Mouse (Mus musculus) heart, embryonic 15.5 days (tissue): ENCODE measurements around the gene Speg. TPM values are rescaled to one million over a fixed set of nuclear protein-coding genes. Genes with fewer than 3 reads are reported as not detected.

Experiments
- ATAC-seq: fragments of 200-750 bp; cut with Nextera tagmentation; replicated peaks from 2 replicates; pipeline ENCODE4 v1.8.0; 2017; ENCODE audit warnings: low read depth, moderate TSS enrichment; ENCODE audit not compliant: insufficient number of reproducible peaks, insufficient read depth, low FRiP score
- H3K27ac ChIP-seq: fragments of 300-500 bp; sonication (generic); 2 replicates; pipeline ENCODE4 v1.5.1; 2015; ENCODE audit warnings: mild to moderate bottlenecking, inconsistent platforms
- H3K27me3 ChIP-seq: fragments of 300-500 bp; sonication (generic); 2 replicates; pipeline ENCODE4 v1.6.1; 2015; ENCODE audit warnings: inconsistent platforms
- H3K36me3 ChIP-seq: fragments of 300-500 bp; sonication (generic); 2 replicates; pipeline ENCODE4 v1.6.1; 2015; ENCODE audit warnings: mild to moderate bottlenecking, inconsistent platforms
- H3K4me1 ChIP-seq: fragments of 300-500 bp; sonication (generic); replicated peaks from 2 replicates; pipeline ENCODE4 v1.6.1; 2015; ENCODE audit warnings: inconsistent platforms
- H3K4me2 ChIP-seq: fragments of 300-500 bp; sonication (generic); 2 replicates; pipeline ENCODE4 v1.6.1; 2015; ENCODE audit warnings: inconsistent platforms, mild to moderate bottlenecking, moderate library complexity
- H3K4me3 ChIP-seq: fragments of 300-500 bp; sonication (generic); 2 replicates; pipeline ENCODE4 v1.5.1; 2015; ENCODE audit warnings: mild to moderate bottlenecking, inconsistent platforms
- H3K9ac ChIP-seq: fragments of 300-500 bp; sonication (generic); 2 replicates; pipeline ENCODE4 v1.6.1; 2015; ENCODE audit warnings: mild to moderate bottlenecking, inconsistent platforms
- H3K9me3 ChIP-seq: fragments of 300-500 bp; sonication (generic); replicated peaks from 2 replicates; pipeline ENCODE4 v1.6.1; 2016; ENCODE audit warnings: inconsistent platforms
- WGBS: fragments of 180-500 bp; shearing (Covaris S2); methylation state at CpG from one replicate; pipeline ENCODE4 v1.1.7; 2015; ENCODE audit warnings: mixed read lengths; 5-methylcytosine and 5-hydroxymethylcytosine counted together
- polyA plus RNA-seq: library from polyadenylated mRNA; unstranded; fragments of >200 nt; fragmentation: Nextera tagmentation; extraction: Ambion mirVana; gene quantifications from 2 replicates; pipeline ENCODE4 v1.2.1, GENCODE M21; 2015

Gene Speg
- polyA plus RNA-seq, 1 experiment from 2014 or later, result 44.5 TPM

DNA sequence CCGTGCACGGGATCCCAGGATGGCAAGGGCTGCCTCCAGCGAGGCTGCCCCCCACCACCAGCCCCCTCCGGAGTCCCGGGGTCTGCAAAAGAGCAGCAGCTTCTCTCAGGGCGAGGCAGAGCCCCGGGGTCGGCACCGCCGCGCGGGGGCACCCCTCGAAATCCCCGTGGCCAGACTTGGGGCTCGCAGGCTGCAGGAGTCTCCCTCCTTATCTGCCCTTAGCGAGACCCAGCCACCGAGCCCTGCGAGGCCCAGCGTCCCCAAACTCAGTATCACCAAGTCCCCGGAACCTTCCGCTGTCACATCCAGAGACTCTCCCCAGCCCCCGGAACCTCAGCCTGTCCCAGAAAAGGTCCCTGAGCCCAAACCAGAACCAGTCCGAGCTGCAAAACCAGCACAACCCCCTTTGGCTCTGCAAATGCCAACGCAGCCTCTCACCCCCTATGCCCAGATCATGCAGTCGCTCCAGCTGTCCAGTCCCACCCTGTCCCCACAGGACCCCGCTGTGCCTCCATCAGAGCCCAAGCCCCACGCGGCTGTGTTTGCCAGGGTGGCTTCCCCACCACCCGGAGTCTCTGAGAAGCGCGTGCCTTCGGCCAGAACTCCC is 47.2 kb downstream of the Speg start:
- Histone ChIP-seq H3K9me3 (no peaks in the 10 kb centered on the region), H3K4me2 (peak overlapping the region; percentile 58), H3K9ac (peak overlapping the region; percentile 43; the same call in 1 of the 2 replicates), H3K27ac (no peak overlapping the region), H3K4me1 (peaks cover 24% of the 10 kb centered on the region), H3K36me3 (peaks cover 50% of the 10 kb centered on the region), H3K27me3 (peaks cover 46% of the 10 kb centered on the region), H3K4me3 (peak overlapping the region; percentile 35)
- WGBS, result 19% methylated on average over 29 of the region's 32 CpGs
- ATAC-seq, result no peak

- H3K36me3 ChIP-seq, result peaks cover 47% of the 10 kb centered on the region
- 12% methylated on average over 71 of the region's 71 CpGs for WGBS
- peak overlapping the region; percentile 43; the same call in 1 of the 2 replicates for H3K9ac ChIP-seq
- H3K27ac ChIP-seq, result no peak overlapping the region
- H3K4me3 ChIP-seq, result peak overlapping the region; percentile 35
- H3K9me3 ChIP-seq, result no peaks in the 10 kb centered on the region
- peak overlapping the region; percentile 58 for H3K4me2 ChIP-seq
- ATAC-seq, result 0 out of 2 replicates have a peak, but pooled peaks have one; percentile 31
- H3K4me1 ChIP-seq, result peaks cover 24% of the 10 kb centered on the region
- H3K27me3 ChIP-seq, result peaks cover 46% of the 10 kb centered on the region
Measured at GRCm38 (mm10) chr1:75422823-75423471, 47.9 kb downstream of the Speg start.

GRCm38 (mm10) chr1:75423780-75424390 is 48.8 kb downstream of the Speg start:
- H3K27ac ChIP-seq, result no peak overlapping the region
- H3K27me3 ChIP-seq, result peaks cover 46% of the 10 kb centered on the region
- H3K4me2 ChIP-seq, result no peak overlapping the region
- WGBS, result 82% methylated on average over 11 of the region's 11 CpGs
- peaks cover 24% of the 10 kb centered on the region for H3K4me1 ChIP-seq
- H3K9me3 ChIP-seq, result no peaks in the 10 kb centered on the region
- H3K4me3 ChIP-seq, result no peak overlapping the region
- no peak overlapping the region for H3K9ac ChIP-seq
- ATAC-seq, result no peak
- peaks cover 46% of the 10 kb centered on the region for H3K36me3 ChIP-seq

GRCm38 (mm10) chr1:75425796-75426471 is 50.8 kb downstream of the Speg start:
- peaks cover 24% of the 10 kb centered on the region for H3K4me1 ChIP-seq
- WGBS, result 31% methylated on average over 10 of the region's 10 CpGs
- H3K9ac ChIP-seq, result no peak overlapping the region
- H3K9me3 ChIP-seq, result no peaks in the 10 kb centered on the region
- peaks cover 41% of the 10 kb centered on the region for H3K36me3 ChIP-seq
- ATAC-seq, result no peak
- no peak overlapping the region for H3K4me2 ChIP-seq
- H3K27ac ChIP-seq, result no peak overlapping the region
- no peak overlapping the region for H3K4me3 ChIP-seq
- peaks cover 40% of the 10 kb centered on the region for H3K27me3 ChIP-seq

DNA sequence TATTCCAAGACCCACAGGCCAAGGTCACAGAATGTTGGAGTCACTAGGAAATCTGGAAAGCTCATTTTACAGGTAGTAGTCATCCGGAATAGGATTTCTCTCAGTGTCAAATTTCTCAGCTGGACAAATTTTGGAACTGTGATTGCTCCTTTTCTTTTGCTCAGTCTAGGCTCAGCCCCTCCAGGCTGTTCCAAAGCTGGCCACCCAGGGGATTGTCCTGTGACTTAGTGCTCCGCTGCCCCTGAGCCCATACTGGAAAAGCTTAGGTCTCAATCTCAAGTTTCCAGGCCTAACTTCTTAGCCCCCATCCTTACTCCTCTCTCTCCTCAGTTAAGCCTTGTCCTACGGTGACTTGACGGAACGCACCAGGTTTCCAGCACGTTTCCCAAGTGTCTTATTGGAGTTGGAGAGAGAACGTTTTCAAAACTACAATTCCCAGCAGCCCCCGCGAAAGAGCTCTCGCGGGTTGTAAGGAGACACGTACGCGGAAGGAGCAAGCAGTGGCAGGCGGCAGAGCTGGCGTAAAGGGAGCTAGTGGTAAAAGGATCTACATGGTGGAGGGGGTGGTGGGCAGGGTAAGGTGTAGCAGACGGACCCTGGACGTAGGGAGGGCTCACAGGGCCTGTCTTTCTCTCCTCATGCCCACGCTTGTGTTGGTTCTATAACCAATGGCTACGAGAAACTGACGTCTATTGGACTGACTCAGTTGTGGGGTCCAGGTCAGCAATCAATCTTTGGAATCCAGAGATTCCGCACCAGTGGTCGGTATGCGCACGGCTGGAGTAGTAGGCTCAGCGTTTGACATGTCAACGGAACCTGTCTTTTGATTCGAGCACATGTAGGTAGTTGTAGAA is 60.6 kb downstream of the Speg start, which contains the start of gene Gmppa:
Gene Gmppa (plus strand): TSS at position 456 of the 854 bp plus-strand sequence.
- Histone ChIP-seq H3K9ac (peak within 1 kb of the TSS; percentile 72), H3K27me3 (no peaks in the 10 kb centered on the region), H3K9me3 (no peaks in the 10 kb centered on the region), H3K27ac (peak within 1 kb of the TSS; percentile 74), H3K4me1 (peaks cover 24% of the 10 kb centered on the region), H3K36me3 (peaks cover 11% of the 10 kb centered on the region; the same call in 1 of the 2 replicates), H3K4me3 (peak within 1 kb of the TSS; percentile 63), H3K4me2 (peak within 1 kb of the TSS; percentile 81)
- peak; percentile 73 for ATAC-seq
- 6% methylated on average over 28 of the region's 28 CpGs for WGBS

DNA sequence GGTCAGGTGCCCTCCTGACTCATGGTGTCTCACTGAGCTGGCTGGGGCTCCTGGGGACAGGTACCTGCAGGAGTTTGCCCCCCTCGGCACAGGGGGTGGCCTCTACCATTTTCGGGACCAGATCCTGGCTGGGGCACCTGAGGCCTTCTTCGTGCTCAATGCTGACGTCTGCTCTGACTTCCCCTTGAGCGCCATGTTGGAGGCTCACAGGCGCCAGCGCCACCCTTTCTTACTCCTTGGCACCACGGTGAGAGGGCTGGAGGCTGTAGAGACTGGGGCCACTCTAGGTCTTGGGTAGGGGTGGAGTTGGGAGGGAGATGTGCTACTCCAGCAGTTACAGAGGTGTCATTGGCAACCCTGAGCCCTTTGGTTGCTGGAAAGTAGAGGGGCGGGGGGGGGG is 63.7 kb downstream of the Speg start:
- no peak for ATAC-seq
- H3K9me3 ChIP-seq, result no peaks in the 10 kb centered on the region
- no peak overlapping the region for H3K4me3 ChIP-seq

DNA sequence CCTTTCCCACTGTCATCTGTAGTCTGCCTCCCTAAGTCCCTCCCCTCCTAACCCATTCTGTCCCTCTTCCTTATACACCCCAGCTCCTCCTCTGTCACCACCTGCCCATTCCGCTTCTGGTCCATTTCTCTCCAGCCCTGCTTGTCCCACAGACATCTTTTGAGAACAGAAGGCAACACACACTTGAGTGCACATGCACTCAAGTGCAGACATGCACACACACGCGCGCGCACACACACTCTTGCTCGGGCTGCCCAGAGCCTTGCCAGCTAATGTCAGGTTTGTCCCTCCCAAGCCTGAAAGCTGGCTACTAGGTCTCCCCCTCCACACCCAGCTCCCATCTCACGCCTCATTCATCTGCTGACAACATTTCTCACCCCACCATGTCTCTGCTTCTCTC is 65.6 kb downstream of the Speg start:
- H3K9ac ChIP-seq, result no peak overlapping the region
- H3K4me3 ChIP-seq, result no peak overlapping the region
- peaks cover 35% of the 10 kb centered on the region for H3K4me1 ChIP-seq
- H3K27me3 ChIP-seq, result peaks cover 7% of the 10 kb centered on the region
- no peak overlapping the region for H3K27ac ChIP-seq
- 87% methylated on average over 7 of the region's 7 CpGs for WGBS
- H3K9me3 ChIP-seq, result no peaks in the 10 kb centered on the region
- H3K36me3 ChIP-seq, result peaks cover 12% of the 10 kb centered on the region; the same call in 1 of the 2 replicates
- no peak for ATAC-seq
- H3K4me2 ChIP-seq, result no peak overlapping the region

More for the DNA sequence above, 63.7 kb downstream of the Speg start:
- Histone ChIP-seq H3K36me3 (peaks cover 12% of the 10 kb centered on the region; the same call in 1 of the 2 replicates), H3K4me1 (peaks cover 24% of the 10 kb centered on the region), H3K9ac (no peak overlapping the region), H3K27ac (no peak overlapping the region), H3K27me3 (no peaks in the 10 kb centered on the region), H3K4me2 (no peak overlapping the region)
- WGBS, result 81% methylated on average over 8 of the region's 9 CpGs

- Histone ChIP-seq H3K36me3 (peaks cover 12% of the 10 kb centered on the region; the same call in 1 of the 2 replicates), H3K4me1 (peaks cover 38% of the 10 kb centered on the region), H3K9ac (no peak overlapping the region), H3K27me3 (peaks cover 15% of the 10 kb centered on the region), H3K9me3 (no peaks in the 10 kb centered on the region), H3K4me3 (no peak overlapping the region), H3K4me2 (no peak overlapping the region), H3K27ac (no peak overlapping the region)
- no peak for ATAC-seq
- WGBS, result 89% methylated on average over 15 of the region's 15 CpGs
Measured at GRCm38 (mm10) chr1:75441471-75441996, 66.4 kb downstream of the Speg start.

- Histone ChIP-seq H3K27ac (no peak overlapping the region), H3K9me3 (no peaks in the 10 kb centered on the region), H3K4me1 (peaks cover 38% of the 10 kb centered on the region), H3K9ac (no peak overlapping the region), H3K36me3 (peaks cover 12% of the 10 kb centered on the region; the same call in 1 of the 2 replicates), H3K27me3 (peaks cover 22% of the 10 kb centered on the region), H3K4me2 (no peak overlapping the region), H3K4me3 (no peak overlapping the region)
- ATAC-seq, result no peak
- WGBS, result 77% methylated on average over 9 of the region's 9 CpGs
Measured at GRCm38 (mm10) chr1:75442171-75442570, 67.1 kb downstream of the Speg start.

- H3K4me2 ChIP-seq, result no peak overlapping the region
- peaks cover 12% of the 10 kb centered on the region; the same call in 1 of the 2 replicates for H3K36me3 ChIP-seq
- no peak overlapping the region for H3K27ac ChIP-seq
- H3K4me3 ChIP-seq, result no peak overlapping the region
- no peak for ATAC-seq
- H3K9me3 ChIP-seq, result no peaks in the 10 kb centered on the region
- peaks cover 39% of the 10 kb centered on the region for H3K4me1 ChIP-seq
- no peak overlapping the region for H3K9ac ChIP-seq
- WGBS, result 74% methylated on average over 8 of the region's 8 CpGs
- peaks cover 27% of the 10 kb centered on the region for H3K27me3 ChIP-seq
Measured at GRCm38 (mm10) chr1:75442811-75443210, 67.7 kb downstream of the Speg start.
